Mouse (Mus musculus): Measurements from ENCODE around the gene Bpi. TPM values are rescaled to one million over a fixed set of nuclear protein-coding genes. Genes with fewer than 3 reads are reported as not detected.

Bpi gene
- not detected in 2 replicates for polyA plus RNA-seq (2015; fragmentation: Nextera tagmentation; extraction: Ambion mirVana)

- Histone ChIP-seq H3K4me2 (no peak within 1 kb of the TSS; the same call in 1 of the 2 replicates), H3K9ac (no peak within 1 kb of the TSS; the same call in 1 of the 2 replicates), H3K9me3 (no peaks in the 10 kb centered on the region), H3K27me3 (replicated peaks) (peaks cover 30% of the 10 kb centered on the region), H3K27ac (replicated peaks) (peak within 1 kb of the TSS; percentile 17; the same call in 1 of the 2 replicates), H3K4me3 (no peak within 1 kb of the TSS), H3K4me1 (peaks cover 16% of the 10 kb centered on the region), H3K36me3 (no peaks in the 10 kb centered on the region)
- ATAC-seq (ENCODE audit: extremely low read depth, insufficient number of reproducible peaks, low FRiP score, low TSS enrichment) = no peak
- WGBS = 55% methylated on average over 18 of the region's 18 CpGs
Measured at GRCm38 (mm10) chr2:158258005-158258418, at the start of gene Bpi. Gene Bpi (plus strand): TSS chr2:158258094.

GRCm38 (mm10) chr2:158209776-158210175, 48.1 kb upstream of the Bpi start:
- Histone ChIP-seq H3K4me1 (peaks cover 19% of the 10 kb centered on the region), H3K27ac (replicated peaks) (no peak overlapping the region), H3K36me3 (no peaks in the 10 kb centered on the region), H3K4me2 (no peak overlapping the region), H3K9me3 (no peaks in the 10 kb centered on the region), H3K4me3 (no peak overlapping the region), H3K27me3 (replicated peaks) (peaks cover 24% of the 10 kb centered on the region), H3K9ac (no peak overlapping the region)
- 43% methylated on average over 9 of the region's 9 CpGs for WGBS
- no peak for ATAC-seq (ENCODE audit: extremely low read depth, insufficient number of reproducible peaks, low FRiP score, low TSS enrichment)

GRCm38 (mm10) chr2:158210503-158210902, 47.4 kb upstream of the Bpi start:
- Histone ChIP-seq H3K9ac (peak overlapping the region; percentile 63; the same call in 1 of the 2 replicates), H3K36me3 (no peaks in the 10 kb centered on the region), H3K4me3 (no peak overlapping the region), H3K4me1 (peaks cover 19% of the 10 kb centered on the region), H3K27ac (replicated peaks) (no peak overlapping the region), H3K9me3 (no peaks in the 10 kb centered on the region), H3K4me2 (no peak overlapping the region), H3K27me3 (replicated peaks) (peaks cover 18% of the 10 kb centered on the region)
- no peak for ATAC-seq (ENCODE audit: extremely low read depth, insufficient number of reproducible peaks, low FRiP score, low TSS enrichment)
- WGBS = 45% methylated on average over 4 of the region's 4 CpGs

GRCm38 (mm10) chr2:158210958-158211357, 46.9 kb upstream of the Bpi start:
- H3K4me3 ChIP-seq = peak overlapping the region; percentile 23
- peaks cover 19% of the 10 kb centered on the region for H3K4me1 ChIP-seq
- no peak overlapping the region for H3K27ac ChIP-seq (replicated peaks)
- peak overlapping the region; percentile 63 for H3K9ac ChIP-seq
- ATAC-seq (ENCODE audit: extremely low read depth, insufficient number of reproducible peaks, low FRiP score, low TSS enrichment) = no peak
- peak overlapping the region; percentile 57 for H3K4me2 ChIP-seq
- no peaks in the 10 kb centered on the region for H3K36me3 ChIP-seq
- peaks cover 17% of the 10 kb centered on the region for H3K27me3 ChIP-seq (replicated peaks)
- no peaks in the 10 kb centered on the region for H3K9me3 ChIP-seq
- 28% methylated on average over 10 of the region's 10 CpGs for WGBS

- Histone ChIP-seq H3K36me3 (no peaks in the 10 kb centered on the region), H3K9me3 (no peaks in the 10 kb centered on the region), H3K4me1 (peaks cover 19% of the 10 kb centered on the region), H3K27me3 (replicated peaks) (peaks cover 12% of the 10 kb centered on the region), H3K4me3 (no peak overlapping the region), H3K4me2 (no peak overlapping the region), H3K27ac (replicated peaks) (no peak overlapping the region), H3K9ac (no peak overlapping the region)
- ATAC-seq (ENCODE audit: extremely low read depth, insufficient number of reproducible peaks, low FRiP score, low TSS enrichment) = no peak
- WGBS = 63% methylated on average over 4 of the region's 4 CpGs
Measured at GRCm38 (mm10) chr2:158211764-158212471, 46.0 kb upstream of the Bpi start.

- Histone ChIP-seq H3K36me3 (no peaks in the 10 kb centered on the region), H3K4me2 (no peak overlapping the region), H3K27ac (replicated peaks) (0 out of 2 replicates have a peak overlapping the region, but pooled peaks have one; percentile 4), H3K4me3 (no peak overlapping the region), H3K4me1 (peaks cover 5% of the 10 kb centered on the region; the same call in 1 of the 2 replicates), H3K9ac (peak overlapping the region; percentile 47; the same call in 1 of the 2 replicates), H3K27me3 (replicated peaks) (peaks cover 7% of the 10 kb centered on the region), H3K9me3 (no peaks in the 10 kb centered on the region)
- no peak for ATAC-seq (ENCODE audit: extremely low read depth, insufficient number of reproducible peaks, low FRiP score, low TSS enrichment)
- WGBS = 47% methylated on average over 9 of the region's 9 CpGs
Measured at GRCm38 (mm10) chr2:158215283-158216117, 42.4 kb upstream of the Bpi start.

GRCm38 (mm10) chr2:158216510-158216909, 41.4 kb upstream of the Bpi start:
- Histone ChIP-seq H3K27ac (replicated peaks) (no peak overlapping the region), H3K9ac (no peak overlapping the region), H3K9me3 (no peaks in the 10 kb centered on the region), H3K4me2 (no peak overlapping the region), H3K4me1 (0 out of 2 replicates have a peak, but pooled peaks cover under 1% of the 10 kb centered on the region), H3K27me3 (replicated peaks) (peaks cover 6% of the 10 kb centered on the region), H3K36me3 (no peaks in the 10 kb centered on the region), H3K4me3 (no peak overlapping the region)
- 81% methylated on average over 8 of the region's 8 CpGs for WGBS
- ATAC-seq (ENCODE audit: extremely low read depth, insufficient number of reproducible peaks, low FRiP score, low TSS enrichment) = no peak

- Histone ChIP-seq H3K4me3 (no peak overlapping the region), H3K9ac (no peak overlapping the region), H3K36me3 (no peaks in the 10 kb centered on the region), H3K27ac (replicated peaks) (no peak overlapping the region), H3K4me1 (peaks cover 12% of the 10 kb centered on the region), H3K27me3 (replicated peaks) (0 out of 2 replicates have a peak, but pooled peaks cover 6% of the 10 kb centered on the region), H3K4me2 (no peak overlapping the region), H3K9me3 (no peaks in the 10 kb centered on the region)
- WGBS = 79% methylated on average over 2 of the region's 2 CpGs
- no peak for ATAC-seq (ENCODE audit: extremely low read depth, insufficient number of reproducible peaks, low FRiP score, low TSS enrichment)
Measured at GRCm38 (mm10) chr2:158219562-158219961, 38.3 kb upstream of the Bpi start.

- Histone ChIP-seq H3K4me3 (no peak overlapping the region), H3K27ac (replicated peaks) (no peak overlapping the region), H3K9ac (no peak overlapping the region), H3K4me1 (peaks cover 12% of the 10 kb centered on the region), H3K27me3 (replicated peaks) (peaks cover 17% of the 10 kb centered on the region; the same call in 1 of the 2 replicates), H3K9me3 (no peaks in the 10 kb centered on the region), H3K4me2 (no peak overlapping the region), H3K36me3 (no peaks in the 10 kb centered on the region)
- no peak for ATAC-seq (ENCODE audit: extremely low read depth, insufficient number of reproducible peaks, low FRiP score, low TSS enrichment)
- 81% methylated on average over 9 of the region's 9 CpGs for WGBS
Measured at GRCm38 (mm10) chr2:158221446-158222084, 36.3 kb upstream of the Bpi start.

GRCm38 (mm10) chr2:158222664-158223063, 35.2 kb upstream of the Bpi start:
- 27% methylated on average over 4 of the region's 4 CpGs for WGBS
- 0 out of 2 replicates have a peak overlapping the region, but pooled peaks have one; percentile 34 for H3K9ac ChIP-seq
- H3K36me3 ChIP-seq = no peaks in the 10 kb centered on the region
- peak overlapping the region; percentile 42; the same call in 1 of the 2 replicates for H3K27ac ChIP-seq (replicated peaks)
- no peak overlapping the region for H3K4me3 ChIP-seq
- no peaks in the 10 kb centered on the region for H3K9me3 ChIP-seq
- no peak overlapping the region for H3K4me2 ChIP-seq
- H3K27me3 ChIP-seq (replicated peaks) = peaks cover 26% of the 10 kb centered on the region
- no peak for ATAC-seq (ENCODE audit: extremely low read depth, insufficient number of reproducible peaks, low FRiP score, low TSS enrichment)
- peaks cover 12% of the 10 kb centered on the region for H3K4me1 ChIP-seq

- peaks cover 33% of the 10 kb centered on the region for H3K27me3 ChIP-seq (replicated peaks)
- no peak overlapping the region for H3K4me2 ChIP-seq
- no peaks in the 10 kb centered on the region for H3K36me3 ChIP-seq
- peaks cover 12% of the 10 kb centered on the region for H3K4me1 ChIP-seq
- H3K9ac ChIP-seq = no peak overlapping the region
- no peak for ATAC-seq (ENCODE audit: extremely low read depth, insufficient number of reproducible peaks, low FRiP score, low TSS enrichment)
- 73% methylated on average over 3 of the region's 3 CpGs for WGBS
- H3K4me3 ChIP-seq = no peak overlapping the region
- no peak overlapping the region for H3K27ac ChIP-seq (replicated peaks)
- H3K9me3 ChIP-seq = no peaks in the 10 kb centered on the region
Measured at GRCm38 (mm10) chr2:158223497-158223896, 34.4 kb upstream of the Bpi start.
